Mouse (Mus musculus): ENCODE results near the gene Vav3.

GRCm38 (mm10) chr3:109365875-109366274, 25.4 kb downstream of the Vav3 start:
- TF ChIP-seq CTCF (conservative IDR thresholded peaks at IDR 0.05 in 1 of 2, IDR thresholded peaks at IDR 0.05 in 1 of 2; ENCODE audit: low read depth in 2 of 2, low read length in 2 of 2) (no peak), USF1 (IDR thresholded peaks at IDR 0.05; ENCODE audit: low read depth, low read length) (no peak), CHD1 (IDR thresholded peaks at IDR 0.05; ENCODE audit: low read depth, low read length) (no peak), EP300 (IDR thresholded peaks at IDR 0.05; ENCODE audit: low read length) (no peak), SIN3A (IDR thresholded peaks at IDR 0.05; ENCODE audit: low read length) (no peak)
